ENCODE assay signal across 21 mouse cellular contexts in the genomic region with DNA sequence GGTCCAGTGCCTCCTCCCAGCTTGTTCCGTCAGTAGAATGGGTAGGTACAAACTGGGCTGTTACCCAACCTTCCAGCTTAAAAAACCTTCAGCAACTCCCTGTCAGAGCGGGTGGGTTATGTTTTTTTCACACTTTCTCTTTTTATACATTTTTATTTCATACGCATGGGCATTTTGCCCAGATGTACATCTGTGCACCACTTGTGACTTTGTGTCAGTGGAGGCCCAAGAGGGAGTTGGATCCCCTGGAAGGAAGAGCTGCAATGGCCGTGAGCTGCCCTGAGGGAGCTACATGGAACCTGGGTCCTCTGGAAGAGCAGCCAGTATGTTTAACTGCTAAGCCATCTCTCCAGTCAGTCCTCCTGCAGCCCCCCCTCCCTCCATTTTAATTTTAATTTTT. TPM values are rescaled to one million over a fixed set of nuclear protein-coding genes. Genes with fewer than 3 reads are reported as not detected.
DNase-seq lines count a peak whose midpoint lies in the region; ATAC-seq and TF ChIP-seq lines count a peak whose summit lies in the region.
"Had no signal": no experiment of that assay in that cellular context is flagged by ENCODE, and none has a peak within 500 bp of the region (broad histone marks: within the 10 kb centered on the region; RNA-seq: fewer than 3 reads in every experiment).

No protein-coding gene starts in this region.

- H3K4me1 ChIP-seq in lung, embryonic 14.5 days (ENCODE audit: insufficient read depth): no peaks in the 10 kb centered on the region
- 0 out of 2 replicates have a peak, but pooled peaks cover 4% of the 10 kb centered on the region for H3K4me1 ChIP-seq in stomach, embryonic 15.5 days
- H3K4me1 ChIP-seq in stomach, postnatal 0 days (replicated peaks; ENCODE audit: control insufficient read depth, insufficient read depth): no peaks in the 10 kb centered on the region
- H3K4me1 ChIP-seq in forebrain, embryonic 13.5 days: no peaks in the 10 kb centered on the region
- H3K4me1 ChIP-seq: hindbrain, embryonic 12.5 days had no signal

- WGBS in lung, embryonic 14.5 days: 32% methylated on average over 4 of the region's 4 CpGs
- 42% methylated on average over 4 of the region's 4 CpGs for WGBS in stomach, embryonic 15.5 days
- 55% methylated on average over 4 of the region's 4 CpGs for WGBS in stomach, postnatal 0 days
- 81% methylated on average over 4 of the region's 4 CpGs for WGBS in forebrain, embryonic 13.5 days

- H3K9ac ChIP-seq in lung, embryonic 14.5 days: no peak overlapping the region
- no peak overlapping the region for H3K9ac ChIP-seq in stomach, embryonic 15.5 days
- no peak overlapping the region for H3K9ac ChIP-seq in stomach, postnatal 0 days (ENCODE audit: low read length)
- H3K9ac ChIP-seq in forebrain, embryonic 13.5 days: no peak overlapping the region
- H3K9ac ChIP-seq: forebrain, postnatal 0 days; hindbrain, embryonic 12.5 days had no signal

- H3K27me3 ChIP-seq in lung, embryonic 14.5 days (ENCODE audit: insufficient read depth, low read length): no peaks in the 10 kb centered on the region
- no peaks in the 10 kb centered on the region for H3K27me3 ChIP-seq in stomach, embryonic 15.5 days (replicated peaks)
- no peaks in the 10 kb centered on the region for H3K27me3 ChIP-seq in stomach, postnatal 0 days (ENCODE audit: control insufficient read depth, insufficient read depth, low read length)
- no peaks in the 10 kb centered on the region for H3K27me3 ChIP-seq in forebrain, embryonic 13.5 days
- H3K27me3 ChIP-seq: hindbrain, embryonic 12.5 days had no signal

- no peak for TF ChIP-seq EP300 in stomach, postnatal 0 days (optimal IDR thresholded peaks at IDR 0.05)

- H3K4me3 ChIP-seq in lung, embryonic 14.5 days (ENCODE audit: low read depth, low read length): no peak overlapping the region
- no peak overlapping the region for H3K4me3 ChIP-seq in stomach, embryonic 15.5 days (replicated peaks)
- H3K4me3 ChIP-seq in stomach, postnatal 0 days (ENCODE audit: low read depth, low read length): no peak overlapping the region
- no peak overlapping the region for H3K4me3 ChIP-seq in forebrain, embryonic 13.5 days
- H3K4me3 ChIP-seq: gastrocnemius, adult 2 months; heart, embryonic 10.5 days; hindbrain, embryonic 12.5 days had no signal

- DNase-seq in lung, embryonic 14.5 days: peak; percentile 92
- DNase-seq in lung, postnatal 10 days: no peak
- no peak for DNase-seq in stomach, postnatal 0 days (ENCODE audit: low spot score)
- DNase-seq in brain, embryonic 14.5 days (ENCODE audit: low read depth): peak; percentile 8
- no peak for DNase-seq in kidney, postnatal 25 days
- DNase-seq: adrenal gland, adult 8-10 months; cerebellum, adult 2 months; cerebellum, postnatal 10 days; forebrain, postnatal 0 days; gastrocnemius, adult 2 months; heart, adult 18-20 months; heart, postnatal 10 days; heart, postnatal 4 days had no signal

- no peak for TF ChIP-seq POLR2A in brain, embryonic 14.5 days (IDR thresholded peaks at IDR 0.05; ENCODE audit: borderline replicate concordance, extremely low read depth, insufficient read depth, insufficient read length, poor library complexity, severe bottlenecking)

- H3K4me2 ChIP-seq in lung, embryonic 14.5 days: no peak overlapping the region
- no peak overlapping the region for H3K4me2 ChIP-seq in stomach, embryonic 15.5 days
- H3K4me2 ChIP-seq in stomach, postnatal 0 days (replicated peaks; ENCODE audit: low read depth): no peak overlapping the region
- H3K4me2 ChIP-seq in forebrain, embryonic 13.5 days: no peak overlapping the region
- H3K4me2 ChIP-seq: hindbrain, embryonic 12.5 days had no signal

- 0 out of 2 replicates have a peak overlapping the region, but pooled peaks have one; percentile 33 for H3K27ac ChIP-seq in lung, embryonic 14.5 days (ENCODE audit: low read depth)
- H3K27ac ChIP-seq in stomach, embryonic 15.5 days: peak overlapping the region; percentile 23; the same call in 1 of the 2 replicates
- no peak overlapping the region for H3K27ac ChIP-seq in stomach, postnatal 0 days (replicated peaks)
- H3K27ac ChIP-seq in forebrain, embryonic 13.5 days: no peak overlapping the region
- H3K27ac ChIP-seq: heart, embryonic 10.5 days; hindbrain, embryonic 12.5 days had no signal

- H3K9me3 ChIP-seq in lung, embryonic 14.5 days (ENCODE audit: low read depth, low read length): no peaks in the 10 kb centered on the region
- no peaks in the 10 kb centered on the region for H3K9me3 ChIP-seq in stomach, embryonic 15.5 days
- H3K9me3 ChIP-seq in stomach, postnatal 0 days (ENCODE audit: control insufficient read depth, low read length): no peaks in the 10 kb centered on the region
- H3K9me3 ChIP-seq in forebrain, embryonic 13.5 days (replicated peaks): no peaks in the 10 kb centered on the region
- H3K9me3 ChIP-seq: heart, embryonic 10.5 days; hindbrain, embryonic 12.5 days had no signal

- TF ChIP-seq CTCF in lung, embryonic 14.5 days (IDR thresholded peaks at IDR 0.05; ENCODE audit: low read depth): no peak
- TF ChIP-seq CTCF in stomach, postnatal 0 days (IDR thresholded peaks at IDR 0.05; ENCODE audit: low read depth): no peak
- TF ChIP-seq CTCF in brain, embryonic 14.5 days (IDR thresholded peaks at IDR 0.05; ENCODE audit: borderline replicate concordance, extremely low read depth, insufficient read depth, insufficient read length): no peak

- no peaks in the 10 kb centered on the region for H3K36me3 ChIP-seq in lung, embryonic 14.5 days (ENCODE audit: insufficient read depth)
- H3K36me3 ChIP-seq in stomach, embryonic 15.5 days: no peaks in the 10 kb centered on the region
- H3K36me3 ChIP-seq in stomach, postnatal 0 days (ENCODE audit: control insufficient read depth, insufficient read depth, low read length): no peaks in the 10 kb centered on the region
- H3K36me3 ChIP-seq in forebrain, embryonic 13.5 days (ENCODE audit: poor library complexity, severe bottlenecking): no peaks in the 10 kb centered on the region
- H3K36me3 ChIP-seq: heart, embryonic 10.5 days; hindbrain, embryonic 12.5 days had no signal

- peak; percentile 80 for ATAC-seq in lung, embryonic 14.5 days (ENCODE audit: insufficient read depth)
- ATAC-seq in stomach, embryonic 15.5 days (ENCODE audit: insufficient read depth, low FRiP score, low read depth): no peak
- ATAC-seq in stomach, postnatal 0 days (ENCODE audit: low FRiP score, low TSS enrichment): no peak
- no peak for ATAC-seq in forebrain, embryonic 13.5 days
- ATAC-seq: forebrain, postnatal 0 days; hindbrain, embryonic 16.5 days; inflammation-experienced regulatory T-cells, adult 6 months had no signal

RNA-seq across cellular contexts. Expression of a gene that starts 6.7 kb away (rescaled TPM):
- polyA plus RNA-seq in lung, embryonic 14.5 days (2014; fragmentation: Nextera tagmentation; extraction: Ambion mirVana): 5.1 and 5.4 TPM in 2 replicates
- polyA plus RNA-seq in stomach, embryonic 15.5 days (2015; fragmentation: Nextera tagmentation; extraction: Ambion mirVana): 6.2 and 6.9 TPM in 2 replicates
- 3.5 and 4.3 TPM in 2 replicates for polyA plus RNA-seq in stomach, postnatal 0 days (2015; fragmentation: Nextera tagmentation; extraction: Ambion mirVana)
- 55.0 and 56.0 TPM in 2 replicates for polyA plus RNA-seq in brain, embryonic 14.5 days (2012; rRNA removed)
- polyA plus RNA-seq in forebrain, embryonic 13.5 days (2015; fragmentation: Nextera tagmentation; extraction: Ambion mirVana): 6.1 and 7.2 TPM in 2 replicates

RNA-seq across cellular contexts. Expression of a gene that starts 14.0 kb away (rescaled TPM):
- polyA plus RNA-seq in lung, embryonic 14.5 days (2014; fragmentation: Nextera tagmentation; extraction: Ambion mirVana): 0.38 and 3.2 TPM in 2 replicates
- polyA plus RNA-seq in stomach, embryonic 15.5 days (2015; fragmentation: Nextera tagmentation; extraction: Ambion mirVana): 1.0 TPM in 1 of 2 replicates, not detected in the other
- not detected in 2 replicates for polyA plus RNA-seq in stomach, postnatal 0 days (2015; fragmentation: Nextera tagmentation; extraction: Ambion mirVana)
- 6.7 and 7.2 TPM in 2 replicates for polyA plus RNA-seq in brain, embryonic 14.5 days (2012; rRNA removed)
- 0.21 and 2.8 TPM in 2 replicates for polyA plus RNA-seq in forebrain, embryonic 13.5 days (2015; fragmentation: Nextera tagmentation; extraction: Ambion mirVana)
- polyA plus RNA-seq: hindbrain, embryonic 16.5 days; inflammation-experienced regulatory T-cells, adult 6 months had no signal

RNA-seq across cellular contexts. Expression of a gene that starts 47.8 kb away (rescaled TPM):
- not detected in 2 replicates for polyA plus RNA-seq in lung, embryonic 14.5 days (2014; fragmentation: Nextera tagmentation; extraction: Ambion mirVana)
- polyA plus RNA-seq in stomach, embryonic 15.5 days (2015; fragmentation: Nextera tagmentation; extraction: Ambion mirVana): 0.71 and 0.76 TPM in 2 replicates
- polyA plus RNA-seq in stomach, postnatal 0 days (2015; fragmentation: Nextera tagmentation; extraction: Ambion mirVana): 1.6 and 1.8 TPM in 2 replicates
- polyA plus RNA-seq in brain, embryonic 14.5 days (2012; rRNA removed): 0.40 and 0.42 TPM in 2 replicates
- polyA plus RNA-seq in forebrain, embryonic 13.5 days (2015; fragmentation: Nextera tagmentation; extraction: Ambion mirVana): 0.08 and 0.13 TPM in 2 replicates
- polyA plus RNA-seq: embryonic facial prominence, embryonic 11.5 days; forebrain, embryonic 11.5 days; hindbrain, embryonic 12.5 days had no signal

RNA-seq across cellular contexts. Expression of a gene that starts 51.8 kb away (rescaled TPM):
- 19.8 and 21.5 TPM in 2 replicates for polyA plus RNA-seq in lung, embryonic 14.5 days (2014; fragmentation: Nextera tagmentation; extraction: Ambion mirVana)
- 23.2 and 23.3 TPM in 2 replicates for polyA plus RNA-seq in stomach, embryonic 15.5 days (2015; fragmentation: Nextera tagmentation; extraction: Ambion mirVana)
- 14.4 TPM in 2 replicates for polyA plus RNA-seq in stomach, postnatal 0 days (2015; fragmentation: Nextera tagmentation; extraction: Ambion mirVana)
- polyA plus RNA-seq in brain, embryonic 14.5 days (2012; rRNA removed): 14.2 and 19.5 TPM in 2 replicates
- polyA plus RNA-seq in forebrain, embryonic 13.5 days (2015; fragmentation: Nextera tagmentation; extraction: Ambion mirVana): 14.7 TPM in 2 replicates

RNA-seq across cellular contexts. Expression of a gene that starts 53.0 kb away (rescaled TPM):
- 0.38 and 0.50 TPM in 2 replicates for polyA plus RNA-seq in lung, embryonic 14.5 days (2014; fragmentation: Nextera tagmentation; extraction: Ambion mirVana)
- 4.0 and 6.1 TPM in 2 replicates for polyA plus RNA-seq in stomach, embryonic 15.5 days (2015; fragmentation: Nextera tagmentation; extraction: Ambion mirVana)
- polyA plus RNA-seq in stomach, postnatal 0 days (2015; fragmentation: Nextera tagmentation; extraction: Ambion mirVana): 2.2 and 2.3 TPM in 2 replicates
- 0.14 and 0.44 TPM in 2 replicates for polyA plus RNA-seq in brain, embryonic 14.5 days (2012; rRNA removed)
- 0.17 TPM in 1 of 2 replicates, not detected in the other for polyA plus RNA-seq in forebrain, embryonic 13.5 days (2015; fragmentation: Nextera tagmentation; extraction: Ambion mirVana)

Comparison
In these comparisons a context has a peak if more than half of its experiments do, and no peak if none do; other contexts are left out.
1. DNase-seq: peak in lung, embryonic 14.5 days (single experiment) and brain, embryonic 14.5 days (single experiment); none in lung, postnatal 10 days (single experiment), stomach, postnatal 0 days (single experiment) and kidney, postnatal 25 days (0 of 2).
2. H3K27ac ChIP-seq: peak in lung, embryonic 14.5 days (single experiment) and stomach, embryonic 15.5 days (single experiment); none in stomach, postnatal 0 days (single experiment) and forebrain, embryonic 13.5 days (single experiment).